Mouse (Mus musculus) ES-E14 (cell line): ENCODE measurements around the gene Hoxb2.

Experiments used
- CHD2 ChIP-seq: IDR thresholded peaks from 2 replicates; pipeline ENCODE4 v1.6.1; 2014; ENCODE audit warnings: mild to moderate bottlenecking, low read depth, low read length, inconsistent platforms
- HCFC1 ChIP-seq: IDR thresholded peaks from 2 replicates; pipeline ENCODE4 v1.6.1; 2012; ENCODE audit warnings: low read length, inconsistent platforms, borderline replicate concordance; ENCODE audit not compliant: insufficient read depth
- MAFK ChIP-seq: IDR thresholded peaks from 2 replicates; pipeline ENCODE4 v1.6.1; 2014; ENCODE audit warnings: mild to moderate bottlenecking, low read depth, low read length, inconsistent platforms; ENCODE audit not compliant: insufficient read depth
- ZNF384 ChIP-seq: IDR thresholded peaks from 2 replicates; pipeline ENCODE4 v1.6.1; 2012; ENCODE audit warnings: low read depth, low read length, inconsistent platforms

DNA sequence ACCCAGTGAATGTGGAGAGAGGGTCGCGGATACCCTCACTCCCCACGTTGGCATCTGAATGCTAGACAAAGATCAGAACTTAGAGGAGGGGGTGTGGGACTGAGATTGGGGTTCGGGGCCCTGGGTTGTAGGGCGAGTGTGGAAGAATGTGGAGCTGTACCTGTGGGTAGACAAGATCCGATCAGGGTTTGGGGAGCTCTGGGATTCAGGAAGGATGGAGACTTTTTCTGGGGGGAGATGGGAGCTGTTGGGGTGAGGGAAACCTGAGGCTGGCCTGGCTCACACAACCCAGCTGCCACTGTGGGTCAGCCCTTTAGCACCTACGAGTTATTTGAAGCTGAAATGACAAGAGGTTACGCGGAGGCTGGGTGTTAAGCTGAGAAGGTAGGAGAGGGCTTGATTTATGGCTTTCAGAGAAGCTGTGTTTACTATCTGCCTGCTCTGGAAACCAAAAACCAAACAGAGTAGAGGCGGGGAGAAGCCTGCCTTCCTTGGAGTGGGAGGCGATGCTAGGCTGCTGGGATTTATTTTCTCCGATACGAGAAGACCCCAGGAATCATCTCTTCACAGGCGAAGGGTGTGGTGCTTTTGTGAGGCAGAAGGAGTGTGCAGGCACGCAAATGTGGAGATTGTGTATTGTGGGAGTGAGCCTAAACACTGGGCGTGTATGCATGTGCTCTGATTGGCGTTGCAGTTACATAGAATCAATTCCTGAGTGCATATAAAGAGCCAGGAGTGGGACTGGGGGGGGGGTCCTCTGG, 16.9 kb upstream of the Hoxb2 start:
- TF ChIP-seq MAFK = no peak
- no peak for TF ChIP-seq ZNF384
- TF ChIP-seq CHD2 = no peak
- no peak for TF ChIP-seq HCFC1
